Mouse (Mus musculus) left cerebral cortex, postnatal 14 days (tissue): ENCODE measurements at regions not wholly inside any gene's neighbourhood (a gene's known extent, or its start where the extent isn't known, plus 50 kb on each side); places are given as distances from the start of the nearest gene placed in this dataset.

Experiments used
- DNase-seq, 2 experiments: peaks; one replicate each; pipeline ENCODE4 v3.0.0; 2021 to 2022; ENCODE audit warnings: low spot score in 2 of 2, mixed read lengths in 1 of 2
- intact Hi-C: fragments of 180-260 bp; cut with DNase I; formaldehyde crosslinking; loops from one replicate; pipeline ENCODE4 v1.15.1; 2025

DNA sequence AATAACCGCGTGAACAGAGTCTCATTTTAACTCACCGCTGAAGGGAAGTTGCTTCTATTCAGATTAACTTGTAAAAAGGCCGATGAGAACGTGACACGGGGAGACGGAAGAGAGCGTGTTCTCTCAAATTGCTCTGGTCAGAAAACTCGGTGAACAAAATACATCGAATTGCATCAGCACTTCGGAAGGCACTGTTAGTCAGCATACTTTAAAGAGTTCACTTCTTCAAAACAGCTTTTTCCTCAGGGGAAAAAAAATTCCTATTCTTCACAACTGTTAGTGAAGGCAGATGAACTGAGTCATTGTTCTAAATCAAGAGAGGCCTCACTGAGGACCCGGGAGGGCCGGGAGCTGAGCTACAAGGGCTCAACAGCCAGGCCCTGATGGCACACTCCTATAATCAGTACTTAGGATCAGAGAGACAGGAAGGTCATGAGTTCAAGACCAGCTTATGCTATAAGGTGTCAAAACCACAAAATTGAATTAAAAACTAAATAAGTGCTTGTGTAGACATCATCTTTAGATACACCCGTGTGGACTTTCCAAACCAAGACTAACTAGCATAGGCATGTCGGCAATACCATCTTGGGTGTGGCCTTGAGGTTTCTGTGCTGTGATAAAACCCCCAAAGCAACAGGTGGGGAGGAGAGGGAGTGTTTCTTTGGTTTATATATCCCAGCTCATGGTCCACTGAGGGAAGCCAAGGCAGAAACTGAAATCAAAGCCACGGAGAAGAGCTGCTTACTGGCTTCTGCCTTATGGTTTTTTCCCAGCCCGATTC, 131.2 kb upstream of the Dyrk2 start:
- intact Hi-C loops, result no loop called here

DNA sequence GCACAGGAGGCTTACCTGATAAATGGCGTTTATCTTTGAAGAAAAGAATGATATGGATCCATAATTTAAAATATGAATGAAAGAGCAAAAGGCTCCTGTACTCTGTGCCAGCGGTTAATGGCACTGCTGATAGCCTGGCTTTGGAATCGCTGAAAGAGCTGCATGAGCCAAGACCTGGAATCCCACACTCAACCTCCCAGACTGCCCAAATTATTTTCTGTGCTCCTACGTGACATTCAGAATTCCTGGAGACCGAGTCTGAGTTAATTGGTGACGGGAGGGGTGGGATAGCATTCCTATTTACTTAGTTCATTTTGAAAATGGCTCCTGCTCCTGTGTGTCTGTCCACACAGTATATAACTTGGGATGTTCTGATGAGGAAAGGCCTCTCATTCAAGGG, 129.0 kb upstream of the Dyrk2 start:
- intact Hi-C loops, result no loop called here
- DNase-seq, result no peak

More for the DNA sequence above, 131.2 kb upstream of the Dyrk2 start:
- no peak for DNase-seq

GRCm38 (mm10) chr10:118997034-118997433, 127.0 kb upstream of the Dyrk2 start:
- no peak for DNase-seq
- intact Hi-C loops, result no loop called here

- no peak for DNase-seq
- intact Hi-C loops, result no loop called here
Measured at GRCm38 (mm10) chr10:118993819-118994574, 124.0 kb upstream of the Dyrk2 start.

DNA sequence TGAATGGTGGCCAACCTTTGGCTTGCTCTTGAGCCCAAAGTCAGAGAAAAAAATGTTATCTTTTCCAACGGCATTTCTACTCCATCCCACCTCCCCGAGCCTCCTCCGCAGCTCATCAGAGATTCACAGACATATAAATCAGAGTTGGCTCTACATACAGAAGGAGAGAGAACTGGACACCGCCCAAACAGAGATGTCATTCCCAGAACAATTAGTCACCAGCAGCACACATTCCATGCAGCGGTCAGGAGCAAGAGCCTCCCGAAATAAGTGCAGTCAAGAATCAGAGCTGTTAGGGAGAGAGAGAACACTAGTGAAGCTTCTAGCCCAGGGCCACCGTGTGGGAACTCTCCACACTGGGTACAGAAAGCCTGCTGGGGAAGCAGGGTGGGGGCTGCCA, 121.2 kb upstream of the Dyrk2 start:
- peak; percentile 61 to 80 for DNase-seq
- intact Hi-C loops, result no loop called here

DNA sequence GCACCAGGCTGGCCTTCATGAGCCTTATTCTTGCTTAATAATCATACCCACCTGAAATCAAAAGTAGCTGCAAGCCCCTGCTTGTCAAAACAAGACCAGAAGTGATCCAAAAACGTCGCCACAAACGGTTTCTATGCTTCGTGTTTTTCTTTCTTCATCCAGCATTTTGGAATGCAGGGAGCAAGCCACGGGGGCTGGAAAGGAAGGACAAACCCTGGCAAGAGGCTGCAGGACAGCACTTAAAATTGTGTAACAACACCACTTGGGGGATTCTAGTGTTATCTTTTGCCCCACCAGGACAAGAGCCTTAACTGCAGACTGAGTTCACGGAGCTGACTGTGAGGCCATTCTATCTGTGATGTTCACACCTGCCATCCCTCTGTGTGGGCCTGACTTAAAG, 120.5 kb upstream of the Dyrk2 start:
- DNase-seq, result no peak
- intact Hi-C loops, result no loop called here

DNA sequence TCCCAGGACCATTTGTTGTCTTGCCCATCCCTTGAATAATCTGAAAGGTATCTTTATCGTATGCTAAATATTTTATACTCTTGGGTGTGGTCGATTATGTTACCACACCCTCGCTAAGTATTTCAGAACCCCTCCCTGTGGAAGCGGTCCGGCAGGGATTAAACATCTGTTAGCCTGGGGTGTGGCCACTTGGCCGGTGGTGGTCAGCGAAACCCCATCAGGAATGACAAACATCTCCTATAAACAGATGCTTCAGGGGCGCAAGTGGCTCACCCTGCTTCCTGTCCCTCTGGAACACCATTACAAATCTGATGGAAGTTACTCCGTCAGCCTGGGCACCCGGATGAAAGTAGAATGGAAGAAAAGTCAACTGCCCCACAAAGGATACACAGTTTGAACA, 119.8 kb upstream of the Dyrk2 start:
- intact Hi-C loops, result no loop called here
- no peak for DNase-seq

- intact Hi-C loops, result no loop called here
- peak in 1 of 2 experiments; percentile 53 for DNase-seq
Measured at GRCm38 (mm10) chr10:118988249-118988648, 118.2 kb upstream of the Dyrk2 start.

GRCm38 (mm10) chr10:118984580-118984979, 114.6 kb upstream of the Dyrk2 start:
- intact Hi-C loops, result no loop called here
- DNase-seq, result no peak

- intact Hi-C loops, result no loop called here
- no peak for DNase-seq
Measured at GRCm38 (mm10) chr10:118981446-118981845, 111.4 kb upstream of the Dyrk2 start.

GRCm38 (mm10) chr10:118979339-118979738, 109.3 kb upstream of the Dyrk2 start:
- no peak for DNase-seq

DNA sequence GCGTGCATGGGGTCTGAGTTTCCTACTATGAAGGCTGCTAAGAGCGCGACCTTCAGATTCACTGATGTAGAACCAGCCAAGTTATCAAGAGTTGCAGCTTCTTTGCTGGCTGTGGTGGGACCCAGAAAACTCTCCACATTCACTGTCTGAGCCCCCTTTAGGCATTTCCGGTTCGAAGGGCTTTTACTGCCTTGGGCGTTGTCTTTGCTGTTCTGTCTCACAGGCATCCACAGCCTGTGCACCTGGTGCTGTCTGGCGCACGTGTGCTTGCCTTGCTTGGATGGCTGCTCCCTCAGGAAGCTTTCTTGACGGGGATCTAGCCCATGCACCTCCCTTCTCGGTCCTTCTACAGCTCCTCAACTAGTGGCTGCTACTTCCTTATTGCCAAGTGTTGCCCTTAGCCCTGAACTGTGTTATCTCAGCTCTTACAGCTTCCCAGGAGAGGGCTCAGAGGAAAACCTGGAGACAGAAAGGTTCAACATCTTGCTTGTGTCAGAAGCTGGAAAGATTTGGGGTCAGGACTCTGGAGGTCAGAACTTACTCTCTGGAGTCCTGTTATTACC, 108.3 kb upstream of the Dyrk2 start:
- DNase-seq, result no peak
- intact Hi-C loops, result loop anchor here (10.0 kb wide), 1 partner anchor 87 kb away; no protein-coding TSS in a partner anchor

More at GRCm38 (mm10) chr10:118979339-118979738, 109.3 kb upstream of the Dyrk2 start:
- intact Hi-C loops, result loop anchor here (10.0 kb wide), 1 partner anchor 85 kb away; no protein-coding TSS in a partner anchor

DNA sequence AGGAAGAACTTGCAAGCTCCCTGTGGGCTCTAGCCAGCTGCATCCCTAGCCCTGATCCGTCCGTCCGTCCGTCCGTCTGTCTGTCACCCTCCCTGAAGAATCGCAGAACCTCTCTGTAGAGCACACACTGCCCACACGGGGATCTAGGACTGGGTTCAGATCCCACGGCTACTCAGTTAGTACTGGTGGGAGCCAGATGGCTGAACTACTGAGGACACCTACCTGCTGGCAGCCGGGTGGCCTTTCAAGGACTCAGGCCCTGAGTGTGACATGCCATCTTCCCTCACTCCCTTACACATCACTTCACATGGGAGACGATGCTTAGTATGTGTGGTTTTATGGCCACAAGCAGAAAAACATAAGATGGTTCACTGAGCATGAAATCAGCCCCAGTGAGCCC, 106.4 kb upstream of the Dyrk2 start:
- no peak for DNase-seq
- intact Hi-C loops, result loop anchor here (10.0 kb wide), 1 partner anchor 88 kb away; no protein-coding TSS in a partner anchor

- intact Hi-C loops, result loop anchor here (10.0 kb wide), 1 partner anchor 89 kb away; no protein-coding TSS in a partner anchor
- no peak for DNase-seq
Measured at GRCm38 (mm10) chr10:118975772-118976171, 105.8 kb upstream of the Dyrk2 start.

GRCm38 (mm10) chr10:118973324-118973723, 103.3 kb upstream of the Dyrk2 start:
- intact Hi-C loops, result loop anchor here (5.0 to 10.0 kb wide), 2 partner anchors 91 to 106 kb away; no protein-coding TSS in a partner anchor
- DNase-seq, result no peak

DNA sequence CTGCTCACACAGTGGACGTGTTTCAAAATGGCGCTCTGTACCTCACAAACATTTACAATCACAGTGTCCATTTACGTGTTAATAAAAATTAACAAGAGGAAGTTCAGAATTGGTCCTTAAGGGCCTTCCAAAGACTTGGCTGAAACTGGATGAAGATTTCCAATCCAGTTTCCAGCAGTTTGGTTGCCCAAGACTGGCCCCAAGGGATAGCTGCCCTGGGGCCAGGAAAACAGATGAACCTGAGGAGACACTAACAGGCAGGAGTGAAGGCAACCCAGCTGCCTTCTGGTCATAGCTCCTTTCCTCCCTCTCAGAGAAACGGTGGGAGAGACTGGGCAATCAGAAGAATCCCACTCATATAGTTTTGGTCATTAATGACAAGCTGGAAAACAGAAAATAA, 102.6 kb upstream of the Dyrk2 start:
- no peak for DNase-seq
- intact Hi-C loops, result loop anchor here (5.0 to 10.0 kb wide), 2 partner anchors 92 to 105 kb away; no protein-coding TSS in a partner anchor

DNA sequence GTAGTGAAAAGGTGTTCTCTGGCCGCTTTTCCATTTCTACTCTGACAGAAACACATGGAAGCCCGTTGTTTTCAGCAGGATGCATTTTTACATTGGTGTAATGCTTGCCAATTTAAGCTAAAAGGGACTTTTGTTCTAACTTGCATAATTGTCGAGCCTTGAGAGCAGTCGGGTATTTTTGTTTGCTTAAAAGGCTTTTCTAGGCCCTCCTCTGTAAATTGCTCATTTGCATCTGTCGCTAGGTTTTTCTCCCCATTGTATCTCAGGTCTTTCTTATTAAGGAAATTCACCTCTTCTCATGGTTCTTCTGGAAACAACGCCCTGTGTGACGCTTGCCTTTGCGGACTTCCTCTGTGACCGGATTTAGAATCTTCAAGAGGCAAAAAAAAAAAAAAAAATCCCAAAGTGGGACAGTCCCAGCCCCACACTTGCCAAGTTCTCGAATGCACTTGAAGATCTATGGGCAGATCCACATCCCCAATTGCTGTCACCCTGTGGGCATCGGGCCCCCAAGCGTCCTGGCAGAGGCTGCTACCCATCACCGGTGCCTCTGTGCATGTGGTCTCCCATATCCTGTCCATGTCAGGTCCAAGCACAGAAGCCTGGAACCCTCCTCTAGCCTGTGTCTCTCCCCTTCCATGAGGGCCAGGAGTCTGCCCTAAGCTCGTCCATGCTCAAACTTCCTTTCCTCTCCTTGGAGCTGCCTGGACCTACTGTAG, 100.6 kb upstream of the Dyrk2 start:
- intact Hi-C loops, result loop anchor here (5.0 to 10.0 kb wide), 2 partner anchors 94 to 103 kb away; no protein-coding TSS in a partner anchor
- peak in 1 of 2 experiments; percentile 39 for DNase-seq

DNA sequence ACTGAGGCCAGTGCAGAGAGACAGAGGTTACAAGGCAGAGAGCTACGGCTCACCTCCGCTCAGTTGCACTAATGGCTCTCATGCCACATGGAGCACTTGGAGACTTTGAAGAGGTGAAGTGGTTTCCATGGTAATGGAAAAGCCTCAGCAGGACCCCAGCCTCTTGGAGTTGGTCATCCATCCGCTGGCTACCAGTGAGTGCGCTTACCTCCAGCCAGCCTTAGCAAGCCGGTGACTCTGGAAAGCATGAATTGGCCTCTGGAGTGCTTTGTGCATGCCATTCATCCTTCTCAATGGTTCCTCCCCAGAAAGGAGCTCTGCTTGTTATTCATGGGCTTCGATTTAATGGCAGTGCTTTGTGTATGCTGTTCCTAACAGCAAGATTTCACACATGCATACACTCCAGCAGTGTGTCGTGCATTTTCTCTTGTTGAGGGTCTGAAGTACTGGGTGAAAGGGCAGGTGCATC, 91.7 kb upstream of the Dyrk2 start:
- DNase-seq, result no peak
- intact Hi-C loops, result no loop called here

DNA sequence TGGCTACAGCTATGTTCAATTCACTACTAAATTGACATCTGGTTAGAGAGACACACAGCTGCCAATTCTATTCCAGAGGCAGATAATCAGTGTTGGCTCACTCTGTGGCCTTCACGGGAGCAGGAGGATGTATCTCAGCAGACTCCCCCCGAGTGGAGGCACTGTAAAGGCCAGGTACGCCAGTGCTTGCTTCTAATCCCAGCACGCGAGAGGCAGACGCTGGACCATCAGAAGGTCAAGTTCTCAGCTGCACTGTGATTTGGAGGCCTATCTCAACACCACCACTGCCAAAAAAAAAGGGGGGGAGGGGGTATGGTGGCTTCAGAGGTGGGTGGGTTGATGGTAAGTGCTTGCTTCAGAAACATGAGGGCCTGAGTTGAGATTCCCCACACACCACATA, 90.1 kb upstream of the Dyrk2 start:
- no peak for DNase-seq
- intact Hi-C loops, result no loop called here
